Mouse (Mus musculus): ENCODE measurements at regions not wholly inside any gene's neighbourhood (a gene's known extent, or its start where the extent isn't known, plus 50 kb on each side); places are given as distances from the start of the nearest gene placed in this dataset.

DNA sequence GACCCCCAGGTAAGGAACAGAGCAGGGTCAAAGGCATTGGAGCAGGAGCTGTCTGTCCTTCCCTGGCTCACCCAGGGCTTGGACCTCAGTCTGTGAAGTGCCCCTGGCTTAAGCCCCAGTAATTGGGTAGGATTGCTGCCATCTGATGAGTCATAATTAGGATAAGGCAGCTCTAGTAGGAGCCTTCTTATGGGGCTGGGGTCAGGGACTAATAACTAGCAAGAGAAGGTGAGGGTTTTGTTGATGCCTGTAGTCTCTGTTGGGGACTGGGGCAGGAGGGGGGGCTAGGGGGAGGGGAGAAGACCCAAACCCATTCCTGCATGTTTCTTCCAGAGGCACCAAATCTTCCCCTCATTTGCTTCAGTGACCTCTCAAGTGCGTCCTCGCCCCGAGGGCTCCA lies 172.4 kb upstream of the Mki67 start:
- Histone ChIP-seq H3K27me3 (ENCODE audit: control insufficient read depth, insufficient read depth, insufficient read length) (peaks cover 11% of the 10 kb centered on the region), H3K36me3 (ENCODE audit: control insufficient read depth, insufficient read depth) (no peaks in the 10 kb centered on the region), H3ac (ENCODE audit: control insufficient read depth, insufficient read length) (no peak overlapping the region), H3K4me3 (no peak overlapping the region), H3K4me2 (ENCODE audit: low read depth) (no peak overlapping the region), H3K79me2 (ENCODE audit: control insufficient read depth, insufficient read depth) (no peaks in the 10 kb centered on the region)
- TF ChIP-seq TCF12 (IDR thresholded peaks at IDR 0.05; ENCODE audit: insufficient read depth, poor library complexity, severe bottlenecking): no peak

DNA sequence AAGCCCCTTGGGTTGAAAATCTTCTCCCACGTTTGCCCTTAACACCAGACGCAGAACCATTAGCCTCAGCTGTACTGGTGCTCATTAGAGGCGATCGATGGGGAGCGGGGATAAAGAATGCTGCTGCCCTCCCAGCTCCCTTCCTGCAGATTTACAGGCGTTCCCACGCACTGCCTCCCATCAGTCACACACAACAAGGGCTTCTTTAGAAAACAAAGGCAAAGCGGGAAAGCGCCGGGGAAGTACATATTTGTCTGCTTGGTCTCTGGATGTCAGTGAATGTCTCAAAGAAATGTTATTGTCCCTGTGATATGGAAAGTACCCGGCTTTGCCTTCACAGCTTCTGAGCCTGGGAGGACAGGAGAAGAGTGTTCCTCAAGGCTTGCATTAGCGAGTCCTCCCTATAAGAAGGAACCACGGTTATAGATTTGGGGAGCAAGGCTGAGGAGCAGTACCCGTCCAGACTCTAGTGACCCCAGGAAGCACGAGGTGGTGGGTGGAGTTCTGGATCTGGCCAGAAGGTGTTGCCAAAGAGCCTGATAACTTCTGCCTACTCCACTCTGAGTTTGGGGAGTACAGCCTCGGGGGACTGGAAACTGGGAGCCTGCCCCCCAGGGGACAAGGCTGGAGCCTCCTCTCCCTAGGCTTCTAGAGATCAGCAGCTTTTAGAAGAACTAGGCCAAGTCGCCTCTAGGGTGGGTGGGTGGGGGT lies 173.0 kb upstream of the Mki67 start:
- H3K36me3 ChIP-seq (ENCODE audit: control insufficient read depth, insufficient read depth): no peaks in the 10 kb centered on the region
- TF ChIP-seq E2F4 (IDR thresholded peaks at IDR 0.05; ENCODE audit: insufficient read depth): no peak
- no peak for TF ChIP-seq USF1 (IDR thresholded peaks at IDR 0.05; ENCODE audit: low read depth)
- TF ChIP-seq MAX (IDR thresholded peaks at IDR 0.05; ENCODE audit: low read depth): no peak
- H3K27me3 ChIP-seq (ENCODE audit: control insufficient read depth, insufficient read depth, insufficient read length): peaks cover 11% of the 10 kb centered on the region
- no peak overlapping the region for H3K4me3 ChIP-seq
- H3ac ChIP-seq (ENCODE audit: control insufficient read depth, insufficient read length): no peak overlapping the region
- no peak overlapping the region for H3K4me2 ChIP-seq (ENCODE audit: low read depth)
- no peaks in the 10 kb centered on the region for H3K79me2 ChIP-seq (ENCODE audit: control insufficient read depth, insufficient read depth)

DNA sequence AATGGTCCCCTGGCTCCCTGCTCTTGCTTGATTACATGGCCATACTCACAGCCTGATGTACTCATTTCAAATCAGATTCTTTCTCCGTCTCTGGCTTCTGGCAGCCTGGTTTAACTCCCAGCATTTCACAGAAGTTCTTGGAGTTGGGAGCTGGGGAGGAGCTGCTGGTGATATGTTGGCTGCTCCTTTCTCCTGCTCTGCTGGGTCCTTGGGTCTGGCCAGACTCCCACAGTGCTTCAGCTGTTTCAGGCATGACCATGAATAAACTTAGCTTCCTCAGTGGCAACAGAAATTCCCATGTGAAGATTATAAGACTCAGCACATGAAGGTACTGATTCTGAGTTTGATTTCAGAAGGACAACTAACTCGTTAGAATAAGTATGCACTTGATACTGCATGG lies 182.7 kb upstream of the Mki67 start:
- Histone ChIP-seq H3K4me2 (ENCODE audit: low read depth) (no peak overlapping the region), H3K27me3 (ENCODE audit: control insufficient read depth, insufficient read depth, insufficient read length) (no peaks in the 10 kb centered on the region), H3K36me3 (ENCODE audit: control insufficient read depth, insufficient read depth) (no peaks in the 10 kb centered on the region), H3K4me3 (no peak overlapping the region), H3K79me2 (ENCODE audit: control insufficient read depth, insufficient read depth) (no peaks in the 10 kb centered on the region), H3ac (ENCODE audit: control insufficient read depth, insufficient read length) (no peak overlapping the region)
- no peak for TF ChIP-seq MYOD1 (IDR thresholded peaks at IDR 0.05; ENCODE audit: control insufficient read depth in 1 of 3, insufficient read length in 2 of 3, low read depth in 2 of 3)
- no peak for TF ChIP-seq TCF3 (IDR thresholded peaks at IDR 0.05; ENCODE audit: insufficient read length, low read depth)
- TF ChIP-seq E2F4 (IDR thresholded peaks at IDR 0.05; ENCODE audit: insufficient read depth): no peak
- no peak for TF ChIP-seq REST (IDR thresholded peaks at IDR 0.05; ENCODE audit: insufficient read depth, insufficient read length)
- TF ChIP-seq MYOG (IDR thresholded peaks at IDR 0.05; ENCODE audit: control insufficient read depth in 1 of 3, insufficient read depth in 1 of 3, insufficient read length in 2 of 3, low read depth in 2 of 3): no peak

DNA sequence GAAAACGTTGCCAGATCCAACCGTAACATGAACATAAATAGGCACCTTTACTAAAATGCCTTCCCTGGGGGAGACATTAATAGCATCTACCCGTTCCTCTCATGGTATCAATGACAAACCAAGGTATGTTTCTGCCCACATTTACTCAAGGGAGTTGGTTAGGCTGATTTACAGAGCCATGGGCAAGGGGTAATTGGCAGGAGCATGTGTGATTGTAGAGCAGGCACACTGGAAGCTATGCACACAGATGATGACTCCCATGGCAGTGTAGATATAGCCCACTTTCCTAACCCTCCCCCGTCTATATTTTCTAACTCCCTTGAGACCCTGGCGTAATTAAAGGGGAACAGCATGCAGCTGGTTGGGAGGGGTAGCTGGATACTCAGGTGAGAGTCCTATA lies 183.6 kb upstream of the Mki67 start:
- H3ac ChIP-seq (ENCODE audit: control insufficient read depth, insufficient read length): no peak overlapping the region
- no peak overlapping the region for H3K4me3 ChIP-seq
- no peaks in the 10 kb centered on the region for H3K79me2 ChIP-seq (ENCODE audit: control insufficient read depth, insufficient read depth)
- H3K4me2 ChIP-seq (ENCODE audit: low read depth): no peak overlapping the region
- TF ChIP-seq TCF3 (IDR thresholded peaks at IDR 0.05; ENCODE audit: insufficient read length, low read depth) (no peak), MYOG (IDR thresholded peaks at IDR 0.05; ENCODE audit: control insufficient read depth in 1 of 3, insufficient read depth in 1 of 3, insufficient read length in 2 of 3, low read depth in 2 of 3) (no peak), E2F4 (IDR thresholded peaks at IDR 0.05; ENCODE audit: insufficient read depth) (no peak), MYOD1 (IDR thresholded peaks at IDR 0.05; ENCODE audit: control insufficient read depth in 1 of 3, insufficient read length in 2 of 3, low read depth in 2 of 3) (peak in 1 of 3 experiments; percentile 6), SRF (IDR thresholded peaks at IDR 0.05; ENCODE audit: control insufficient read depth, insufficient read length, low read depth) (no peak), TCF12 (IDR thresholded peaks at IDR 0.05; ENCODE audit: insufficient read depth, poor library complexity, severe bottlenecking) (no peak)
- H3K36me3 ChIP-seq (ENCODE audit: control insufficient read depth, insufficient read depth): no peaks in the 10 kb centered on the region
- no peaks in the 10 kb centered on the region for H3K27me3 ChIP-seq (ENCODE audit: control insufficient read depth, insufficient read depth, insufficient read length)

DNA sequence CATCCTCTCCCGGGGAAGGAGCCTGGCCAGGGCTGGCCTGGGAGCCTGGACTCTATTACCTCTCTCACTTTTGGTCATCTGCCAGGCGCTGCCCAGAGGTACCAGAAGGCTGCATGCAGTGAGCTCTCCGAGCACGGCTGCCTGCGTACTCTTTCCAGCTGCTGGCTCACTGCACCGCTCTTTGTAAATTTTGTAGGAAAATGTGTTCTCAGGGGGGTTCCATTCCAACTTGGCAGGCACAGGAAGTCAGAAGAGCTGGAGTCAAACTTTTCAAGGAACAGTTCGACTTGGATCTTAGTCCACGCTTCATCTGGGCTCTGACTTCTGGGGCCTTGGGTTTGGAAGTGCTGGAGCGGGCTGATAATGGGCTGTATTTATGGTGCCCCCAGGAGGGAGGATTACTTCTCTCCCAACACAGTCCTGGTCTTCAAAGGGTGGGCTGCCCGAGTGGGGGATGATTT lies 184.7 kb upstream of the Mki67 start:
- H3K36me3 ChIP-seq (ENCODE audit: control insufficient read depth, insufficient read depth): no peaks in the 10 kb centered on the region
- H3K27me3 ChIP-seq (ENCODE audit: control insufficient read depth, insufficient read depth, insufficient read length): no peaks in the 10 kb centered on the region
- H3K4me3 ChIP-seq: no peak overlapping the region
- no peak overlapping the region for H3ac ChIP-seq (ENCODE audit: control insufficient read depth, insufficient read length)
- no peaks in the 10 kb centered on the region for H3K79me2 ChIP-seq (ENCODE audit: control insufficient read depth, insufficient read depth)
- H3K4me2 ChIP-seq (ENCODE audit: low read depth): no peak overlapping the region
- no peak for TF ChIP-seq CEBPB (IDR thresholded peaks at IDR 0.05; ENCODE audit: insufficient read depth, poor library complexity, severe bottlenecking)
- no peak for TF ChIP-seq TCF12 (IDR thresholded peaks at IDR 0.05; ENCODE audit: insufficient read depth, poor library complexity, severe bottlenecking)
- TF ChIP-seq TCF3 (IDR thresholded peaks at IDR 0.05; ENCODE audit: insufficient read length, low read depth): no peak
- TF ChIP-seq USF1 (IDR thresholded peaks at IDR 0.05; ENCODE audit: low read depth): no peak
- no peak for TF ChIP-seq SRF (IDR thresholded peaks at IDR 0.05; ENCODE audit: control insufficient read depth, insufficient read length, low read depth)

Measured in myocyte (in vitro differentiated cells).